Comparison of ENCODE assay signal across 18 mouse cellular contexts in the genomic region with DNA sequence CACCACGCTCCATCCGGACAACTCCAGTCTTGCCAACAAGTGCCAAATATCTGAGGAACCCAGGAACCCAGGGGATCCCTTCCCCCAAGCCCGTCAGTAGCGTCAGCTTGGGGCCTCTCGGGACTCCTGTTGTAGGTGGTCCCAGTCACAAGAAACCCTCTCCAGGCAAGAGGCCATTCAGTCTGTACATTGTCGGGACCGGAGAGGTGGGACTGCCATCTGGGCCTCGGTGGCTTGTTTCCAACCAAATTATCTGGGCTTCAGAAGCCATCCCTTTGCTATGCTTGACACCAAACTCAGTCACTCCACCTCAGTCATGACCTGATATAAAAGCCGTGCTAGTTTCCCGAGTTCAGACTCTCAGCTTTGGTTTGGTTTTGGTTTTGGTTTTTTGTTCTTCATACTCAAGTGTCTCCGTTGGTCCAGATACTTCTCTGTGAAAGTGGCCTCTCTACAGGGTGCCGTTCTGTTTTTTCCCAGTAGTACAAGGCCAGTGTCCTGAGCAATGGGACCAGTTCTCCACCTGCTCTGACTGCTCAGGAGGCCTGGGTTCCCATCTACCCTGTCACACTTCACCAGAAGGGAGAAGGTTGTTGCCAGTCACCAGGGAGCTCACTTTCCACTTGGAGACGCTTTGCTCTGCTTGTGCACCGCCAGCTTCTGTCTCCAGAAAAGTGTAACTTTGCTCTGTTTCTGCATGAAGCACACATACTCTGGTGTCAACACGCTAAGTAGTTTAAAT. TPM values are rescaled to one million over a fixed set of nuclear protein-coding genes. Genes with fewer than 3 reads are reported as not detected.
DNase-seq lines count a peak whose midpoint lies in the region; ATAC-seq lines count a peak whose summit lies in the region.
"Had no signal": no experiment of that assay in that cellular context is flagged by ENCODE, and none has a peak within 500 bp of the region (broad histone marks: within the 10 kb centered on the region; RNA-seq: fewer than 3 reads in every experiment).

No protein-coding gene starts in this region.

- peak; percentile 80 for DNase-seq in left cerebral cortex, postnatal 4 days
- DNase-seq in left cerebral cortex, postnatal 25 days (ENCODE audit: low spot score in 2 of 2), result no peak
- peak; percentile 69 to 73 for DNase-seq in cerebellum, adult 18-20 months
- peak; percentile 79 for DNase-seq in cerebellum, adult 9-11 months
- DNase-seq in layer of hippocampus, adult 9-11 months, result no peak
- DNase-seq: adrenal gland, postnatal 14 days; gastrocnemius, postnatal 25 days; heart, adult 18-20 months; heart, postnatal 36 days; kidney, adult 18-20 months; kidney, postnatal 25 days; lung, postnatal 4 days; right cerebral cortex, postnatal 14 days had no signal

- intact Hi-C loops in left cerebral cortex, postnatal 4 days (cut with DNase I), result no loop called here
- intact Hi-C loops in left cerebral cortex, postnatal 25 days (cut with DNase I), result no loop called here

- ATAC-seq in erythroblast, adult 5-6 weeks (replicated peaks; ENCODE audit: low FRiP score, poor library complexity, severe bottlenecking), result 0 out of 2 replicates have a peak, but pooled peaks have one; percentile 7
- ATAC-seq in inflammation-experienced regulatory T-cells, adult 6 months, result no peak
- ATAC-seq: CD4-positive, CD25-positive, alpha-beta regulatory T cell, adult 4 months; forebrain, embryonic 15.5 days; lung, postnatal 0 days had no signal

RNA-seq across cellular contexts. Expression of a gene that starts 41.7 kb away (rescaled TPM):
- 10 to 100 TPM; 89.3 to 89.6 TPM for total RNA-seq in left cerebral cortex, postnatal 4 days (2021)
- 10 to 100 TPM; 80.7 to 95.5 TPM for total RNA-seq in left cerebral cortex, postnatal 25 days (2021)
- 55.0 and 62.6 TPM in 2 replicates for total RNA-seq in erythroblast, adult 5-6 weeks (2015; ENCODE audit: low replicate concordance)
- total RNA-seq in erythroblast, adult 5-6 weeks (2017; ENCODE audit: low replicate concordance), result 44.9 and 64.3 TPM in 2 replicates
- polyA plus RNA-seq in inflammation-experienced regulatory T-cells, adult 6 months (2017; shearing (Covaris generic)), result 100 to 1,000 TPM; 181 to 248 (median 245) TPM

Comparison
In these comparisons a context has a peak if more than half of its experiments do, and no peak if none do; other contexts are left out.
1. DNase-seq: peak in left cerebral cortex, postnatal 4 days (single experiment), cerebellum, adult 18-20 months (2 of 2) and cerebellum, adult 9-11 months (single experiment); none in left cerebral cortex, postnatal 25 days (0 of 2) and layer of hippocampus, adult 9-11 months (single experiment).